Mouse (Mus musculus): ENCODE measurements around the gene Cradd. TPM values are rescaled to one million over a fixed set of nuclear protein-coding genes. Genes with fewer than 3 reads are reported as not detected.

The Cradd gene
- polyA plus RNA-seq, 1 experiment from 2014 or later, result 15.6 TPM

DNA sequence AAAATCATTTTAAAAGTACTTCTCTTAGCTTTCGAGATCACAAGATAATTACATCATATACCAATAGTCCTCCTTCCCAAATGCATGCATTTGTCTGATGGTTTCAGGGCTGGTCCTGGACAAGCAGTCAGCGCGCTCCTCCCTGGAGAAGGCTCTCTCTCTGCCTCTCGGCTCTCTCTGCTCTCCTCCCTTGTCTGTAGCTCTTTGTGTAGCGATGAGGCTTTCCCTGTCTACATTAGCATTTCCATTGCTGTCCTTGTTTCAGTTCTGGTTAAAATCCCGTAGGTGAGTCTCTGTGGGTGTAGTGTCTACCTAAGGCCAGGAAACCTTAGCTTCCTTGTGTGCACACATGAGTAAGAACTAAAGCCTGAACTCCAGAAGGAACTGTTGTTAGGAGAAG, 30.1 kb upstream of the Cradd start:
- no peaks in the 10 kb centered on the region for H3K27me3 ChIP-seq (ENCODE audit: insufficient read depth, low read length)
- WGBS, result 83% methylated on average over 6 of the region's 6 CpGs
- no peak for ATAC-seq (ENCODE audit: insufficient read depth)

DNA sequence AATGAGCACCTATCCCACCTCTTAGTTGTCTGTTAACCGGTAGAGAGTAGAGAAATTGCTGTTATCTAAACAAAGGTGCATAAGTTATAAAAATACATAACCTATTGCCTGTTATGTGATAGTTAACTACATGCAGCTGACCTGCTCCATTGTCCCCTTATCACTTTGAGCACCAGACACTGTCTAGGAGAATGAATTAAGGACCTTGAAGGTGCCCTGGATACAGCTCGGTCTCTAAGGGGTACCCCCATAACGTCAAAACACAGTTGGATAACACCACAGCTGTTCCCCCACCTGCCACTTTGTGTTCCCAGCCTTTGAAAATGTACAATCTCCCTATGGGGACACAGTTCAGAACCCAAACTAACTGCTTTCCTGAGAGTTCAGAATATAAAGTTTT, 24.5 kb upstream of the Cradd start:
- H3K9ac ChIP-seq, result no peak overlapping the region
- H3K27ac ChIP-seq (ENCODE audit: low read depth), result no peak overlapping the region
- ATAC-seq (ENCODE audit: insufficient read depth) (no peak), DNase-seq (no peak)
- no peaks in the 10 kb centered on the region for H3K4me1 ChIP-seq (ENCODE audit: insufficient read depth)
- H3K4me2 ChIP-seq, result no peak overlapping the region
- no peak for TF ChIP-seq CTCF (IDR thresholded peaks at IDR 0.05; ENCODE audit: low read depth)
- no peaks in the 10 kb centered on the region for H3K36me3 ChIP-seq (ENCODE audit: insufficient read depth)
- no peaks in the 10 kb centered on the region for H3K27me3 ChIP-seq (ENCODE audit: insufficient read depth, low read length)
- H3K9me3 ChIP-seq (ENCODE audit: low read depth, low read length), result no peaks in the 10 kb centered on the region
- no peak overlapping the region for H3K4me3 ChIP-seq (ENCODE audit: low read depth, low read length)
- 54% methylated on average over 3 of the region's 3 CpGs for WGBS

More for the DNA sequence above, 30.1 kb upstream of the Cradd start:
- DNase-seq, result no peak
- H3K4me1 ChIP-seq (ENCODE audit: insufficient read depth), result no peaks in the 10 kb centered on the region
- no peak overlapping the region for H3K9ac ChIP-seq
- no peaks in the 10 kb centered on the region for H3K9me3 ChIP-seq (ENCODE audit: low read depth, low read length)
- H3K4me3 ChIP-seq (ENCODE audit: low read depth, low read length), result no peak overlapping the region
- no peaks in the 10 kb centered on the region for H3K36me3 ChIP-seq (ENCODE audit: insufficient read depth)
- H3K4me2 ChIP-seq, result no peak overlapping the region
- no peak overlapping the region for H3K27ac ChIP-seq (ENCODE audit: low read depth)
- TF ChIP-seq CTCF (IDR thresholded peaks at IDR 0.05; ENCODE audit: low read depth), result no peak

DNA sequence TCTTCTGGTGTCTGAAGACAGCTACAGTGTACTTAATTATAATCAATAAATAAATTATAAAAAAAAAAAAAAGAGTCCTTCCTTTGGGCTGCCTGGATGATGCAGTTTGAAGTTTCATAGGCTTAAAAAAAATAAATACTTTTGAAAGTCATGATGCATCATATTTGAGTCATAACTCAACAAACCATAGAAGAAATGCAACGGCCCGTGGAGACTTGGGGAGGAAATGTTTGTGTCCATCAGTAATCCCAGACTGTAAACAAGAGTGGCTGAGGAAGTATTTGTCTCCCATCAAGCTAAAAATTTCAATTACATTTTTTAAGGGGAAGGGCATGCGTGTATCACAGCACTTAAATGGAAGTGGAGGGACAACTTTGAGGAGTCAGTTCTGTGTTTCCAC, 23.8 kb upstream of the Cradd start:
- Histone ChIP-seq H3K36me3 (ENCODE audit: insufficient read depth) (no peaks in the 10 kb centered on the region), H3K4me1 (ENCODE audit: insufficient read depth) (no peaks in the 10 kb centered on the region), H3K27me3 (ENCODE audit: insufficient read depth, low read length) (no peaks in the 10 kb centered on the region), H3K9me3 (ENCODE audit: low read depth, low read length) (no peaks in the 10 kb centered on the region), H3K27ac (ENCODE audit: low read depth) (no peak overlapping the region), H3K4me2 (no peak overlapping the region), H3K9ac (no peak overlapping the region), H3K4me3 (ENCODE audit: low read depth, low read length) (no peak overlapping the region)
- no peak for DNase-seq
- 71% methylated on average over 3 of the region's 3 CpGs for WGBS
- no peak for TF ChIP-seq CTCF (IDR thresholded peaks at IDR 0.05; ENCODE audit: low read depth)
- no peak for ATAC-seq (ENCODE audit: insufficient read depth)

DNA sequence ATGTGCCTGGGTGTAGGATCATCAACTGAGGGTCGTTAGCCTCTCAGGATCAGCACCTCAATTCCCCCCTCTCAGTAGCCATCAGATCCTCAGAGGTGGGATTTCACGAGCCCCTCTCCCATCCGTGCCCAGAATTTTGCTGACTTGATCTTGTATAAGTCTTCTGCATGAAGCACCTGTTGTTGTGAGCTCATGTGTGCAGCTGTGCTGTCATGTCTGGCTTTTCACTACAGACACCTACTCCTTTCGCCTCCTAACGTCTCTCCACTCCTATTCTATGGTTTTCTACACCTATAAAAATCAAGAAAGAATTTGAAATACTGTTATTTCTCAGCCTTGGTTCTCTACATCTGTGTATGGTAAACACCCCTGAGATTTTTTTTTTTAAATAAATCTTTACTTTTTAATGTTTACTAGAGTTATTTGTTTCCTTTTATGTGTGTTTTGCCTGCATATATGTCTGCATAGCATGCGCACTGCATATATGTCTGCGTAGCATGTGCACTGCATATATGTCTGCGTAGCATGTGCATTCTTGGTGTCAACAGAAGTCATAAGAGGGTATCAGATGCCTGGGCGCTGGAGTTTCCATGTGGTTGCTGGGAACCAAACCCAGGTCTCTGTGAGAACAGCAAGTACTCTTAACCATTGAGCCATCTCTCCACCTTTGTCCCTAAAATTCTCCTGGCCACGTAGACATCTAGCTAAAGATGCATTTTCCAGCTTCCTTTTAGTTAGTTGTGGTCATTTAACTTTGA, 19.1 kb upstream of the Cradd start:
- H3K4me3 ChIP-seq (ENCODE audit: low read depth, low read length), result no peak overlapping the region
- H3K36me3 ChIP-seq (ENCODE audit: insufficient read depth), result no peaks in the 10 kb centered on the region
- 77% methylated on average over 10 of the region's 10 CpGs for WGBS
- ATAC-seq (ENCODE audit: insufficient read depth) (no peak), DNase-seq (no peak)
- no peak overlapping the region for H3K27ac ChIP-seq (ENCODE audit: low read depth)
- no peaks in the 10 kb centered on the region for H3K9me3 ChIP-seq (ENCODE audit: low read depth, low read length)
- no peak for TF ChIP-seq CTCF (IDR thresholded peaks at IDR 0.05; ENCODE audit: low read depth)
- no peaks in the 10 kb centered on the region for H3K27me3 ChIP-seq (ENCODE audit: insufficient read depth, low read length)
- H3K4me1 ChIP-seq (ENCODE audit: insufficient read depth), result no peaks in the 10 kb centered on the region
- H3K4me2 ChIP-seq, result no peak overlapping the region
- no peak overlapping the region for H3K9ac ChIP-seq

DNA sequence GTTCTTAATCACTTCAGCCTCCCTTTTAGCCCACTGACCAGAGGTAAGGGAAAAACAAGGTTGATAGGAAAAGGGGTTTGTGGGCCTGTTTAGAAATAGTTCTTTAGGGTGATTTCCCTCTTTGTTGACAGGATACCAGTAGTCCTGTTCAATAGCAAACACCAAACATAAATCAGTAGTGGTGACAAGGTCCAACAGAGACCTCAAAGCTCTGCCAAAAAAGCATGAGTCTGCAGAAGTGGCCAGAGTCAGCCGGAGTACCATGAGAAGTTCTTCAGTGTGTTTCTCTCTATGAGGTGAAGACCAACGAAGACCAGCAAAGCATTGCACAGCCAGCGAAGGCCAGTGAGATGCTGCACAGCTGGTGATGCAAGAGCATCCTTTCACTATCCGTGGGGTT, 16.7 kb upstream of the Cradd start:
- 80% methylated on average over 4 of the region's 4 CpGs for WGBS
- H3K4me3 ChIP-seq (ENCODE audit: low read depth, low read length), result no peak overlapping the region
- no peaks in the 10 kb centered on the region for H3K27me3 ChIP-seq (ENCODE audit: insufficient read depth, low read length)
- DNase-seq (no peak), ATAC-seq (ENCODE audit: insufficient read depth) (no peak)
- H3K27ac ChIP-seq (ENCODE audit: low read depth), result no peak overlapping the region
- no peak for TF ChIP-seq CTCF (IDR thresholded peaks at IDR 0.05; ENCODE audit: low read depth)
- H3K4me1 ChIP-seq (ENCODE audit: insufficient read depth), result peaks cover 5% of the 10 kb centered on the region; the same call in 1 of the 2 replicates
- H3K36me3 ChIP-seq (ENCODE audit: insufficient read depth), result no peaks in the 10 kb centered on the region
- no peaks in the 10 kb centered on the region for H3K9me3 ChIP-seq (ENCODE audit: low read depth, low read length)
- no peak overlapping the region for H3K9ac ChIP-seq
- H3K4me2 ChIP-seq, result no peak overlapping the region

DNA sequence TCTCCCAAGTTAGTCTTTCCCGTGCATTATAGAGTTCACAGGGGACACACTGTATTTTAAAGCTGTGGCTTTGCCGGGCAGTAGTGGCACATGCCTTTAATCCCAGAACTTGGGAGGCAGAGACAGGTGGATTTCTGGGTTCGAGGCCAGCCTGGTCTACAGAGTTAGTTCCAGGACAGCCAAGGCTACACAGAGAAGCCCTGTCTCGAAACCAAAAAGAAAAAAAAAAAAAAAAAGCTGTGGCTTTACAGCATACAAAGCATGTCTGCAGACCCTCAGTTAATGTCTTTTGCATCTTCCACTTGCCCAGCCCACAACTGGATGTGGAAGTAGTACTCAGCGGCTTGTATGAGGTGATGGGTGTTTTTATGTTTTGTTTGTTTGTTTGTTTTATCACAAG, 13.7 kb upstream of the Cradd start:
- no peak for DNase-seq
- no peaks in the 10 kb centered on the region for H3K9me3 ChIP-seq (ENCODE audit: low read depth, low read length)
- H3K4me2 ChIP-seq, result no peak overlapping the region
- no peaks in the 10 kb centered on the region for H3K27me3 ChIP-seq (ENCODE audit: insufficient read depth, low read length)
- no peak for TF ChIP-seq CTCF (IDR thresholded peaks at IDR 0.05; ENCODE audit: low read depth)
- H3K4me3 ChIP-seq (ENCODE audit: low read depth, low read length), result no peak overlapping the region
- peaks cover 5% of the 10 kb centered on the region; the same call in 1 of the 2 replicates for H3K4me1 ChIP-seq (ENCODE audit: insufficient read depth)
- H3K9ac ChIP-seq, result no peak overlapping the region
- no peak overlapping the region for H3K27ac ChIP-seq (ENCODE audit: low read depth)
- 69% methylated on average over 5 of the region's 5 CpGs for WGBS
- ATAC-seq (ENCODE audit: insufficient read depth), result no peak
- H3K36me3 ChIP-seq (ENCODE audit: insufficient read depth), result no peaks in the 10 kb centered on the region

DNA sequence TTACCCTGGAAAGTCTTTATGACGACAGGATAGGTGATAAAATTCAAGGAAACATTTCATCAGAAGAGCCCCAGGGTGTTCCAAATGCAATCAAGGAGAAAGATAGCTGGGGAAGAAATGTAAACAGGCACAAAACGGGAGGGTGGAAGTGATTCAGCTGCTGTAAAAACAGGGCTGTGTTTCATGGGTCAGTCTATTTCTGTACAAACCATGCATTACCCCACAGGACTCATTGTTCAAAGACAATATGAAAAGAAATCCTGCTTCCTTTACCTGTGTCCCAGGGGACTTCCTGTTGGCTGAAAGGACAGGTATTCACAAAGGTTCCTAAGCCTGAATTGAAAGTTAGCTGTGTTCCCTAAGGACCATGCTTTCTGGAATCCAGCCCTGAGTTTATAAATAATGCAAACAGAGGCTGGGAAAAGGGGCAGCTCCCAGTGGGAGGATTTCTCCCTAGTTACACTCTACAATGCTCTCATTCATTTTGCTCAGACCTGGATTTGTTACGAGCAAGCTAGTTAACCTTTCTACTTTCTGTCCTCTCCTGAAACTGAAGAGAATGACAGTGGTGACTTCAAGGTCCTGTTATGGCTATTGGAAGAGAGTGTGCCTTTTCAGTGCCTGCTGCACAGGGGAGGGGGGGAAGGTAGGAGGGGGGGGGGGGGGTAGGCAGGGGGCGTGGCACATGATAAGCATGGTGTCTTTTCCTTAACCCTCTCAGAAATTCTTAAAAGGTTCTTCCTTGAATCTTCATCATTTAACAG, 13.0 kb upstream of the Cradd start:
- Histone ChIP-seq H3K27me3 (ENCODE audit: insufficient read depth, low read length) (no peaks in the 10 kb centered on the region), H3K27ac (ENCODE audit: low read depth) (no peak overlapping the region), H3K9me3 (ENCODE audit: low read depth, low read length) (no peaks in the 10 kb centered on the region), H3K36me3 (ENCODE audit: insufficient read depth) (no peaks in the 10 kb centered on the region), H3K4me1 (ENCODE audit: insufficient read depth) (peaks cover 5% of the 10 kb centered on the region; the same call in 1 of the 2 replicates), H3K9ac (no peak overlapping the region), H3K4me3 (ENCODE audit: low read depth, low read length) (no peak overlapping the region), H3K4me2 (no peak overlapping the region)
- 20% methylated on average over 4 of the region's 4 CpGs for WGBS
- TF ChIP-seq CTCF (IDR thresholded peaks at IDR 0.05; ENCODE audit: low read depth), result no peak
- DNase-seq (peak; percentile 41), ATAC-seq (ENCODE audit: insufficient read depth) (no peak)

Data from lung, embryonic 14.5 days (tissue).